Mouse (Mus musculus) induced T-regulatory cell, adult 2 months (primary cell): ENCODE data around the gene Iqcf3.

Experiments used
- DNase-seq: peaks from one replicate; pipeline ENCODE4 v3.0.0-alpha.2; 2012; ENCODE audit warnings: low read depth

Gene Iqcf3

DNA sequence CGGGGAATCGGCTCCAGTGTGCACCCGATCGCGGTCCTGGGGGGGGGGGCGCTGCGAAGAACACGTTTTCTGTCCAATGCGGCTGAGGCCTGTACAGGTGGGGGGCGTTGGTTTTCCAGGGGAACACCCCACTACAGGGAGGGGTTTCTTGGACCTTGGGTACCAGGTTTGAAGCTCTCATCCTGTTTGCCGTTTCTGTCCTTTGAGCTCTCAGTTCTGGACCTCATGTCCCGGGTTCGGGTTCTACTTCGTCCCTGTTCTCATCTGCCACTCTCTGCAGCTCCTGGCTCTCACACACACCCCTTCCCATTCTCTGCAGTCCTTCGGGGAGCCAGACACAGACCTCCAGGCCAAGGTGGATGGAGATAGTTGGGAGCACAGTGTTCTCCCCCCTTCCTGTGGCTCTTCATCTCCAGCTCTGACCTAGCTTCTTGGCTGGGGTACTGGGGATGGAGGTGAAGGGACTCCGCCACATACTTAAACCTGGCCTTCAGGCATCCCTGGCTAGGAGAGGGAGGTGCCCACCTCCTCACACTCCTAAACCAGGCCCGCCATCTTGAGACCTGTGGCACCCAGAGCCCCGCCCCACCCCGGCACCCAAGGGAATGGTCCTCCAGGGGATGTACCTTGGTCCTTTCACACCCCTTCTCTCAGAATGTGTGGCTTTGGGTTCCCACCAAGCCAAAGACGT, 107.2 kb downstream of the Iqcf3 start:
- DNase-seq, result no peak

DNA sequence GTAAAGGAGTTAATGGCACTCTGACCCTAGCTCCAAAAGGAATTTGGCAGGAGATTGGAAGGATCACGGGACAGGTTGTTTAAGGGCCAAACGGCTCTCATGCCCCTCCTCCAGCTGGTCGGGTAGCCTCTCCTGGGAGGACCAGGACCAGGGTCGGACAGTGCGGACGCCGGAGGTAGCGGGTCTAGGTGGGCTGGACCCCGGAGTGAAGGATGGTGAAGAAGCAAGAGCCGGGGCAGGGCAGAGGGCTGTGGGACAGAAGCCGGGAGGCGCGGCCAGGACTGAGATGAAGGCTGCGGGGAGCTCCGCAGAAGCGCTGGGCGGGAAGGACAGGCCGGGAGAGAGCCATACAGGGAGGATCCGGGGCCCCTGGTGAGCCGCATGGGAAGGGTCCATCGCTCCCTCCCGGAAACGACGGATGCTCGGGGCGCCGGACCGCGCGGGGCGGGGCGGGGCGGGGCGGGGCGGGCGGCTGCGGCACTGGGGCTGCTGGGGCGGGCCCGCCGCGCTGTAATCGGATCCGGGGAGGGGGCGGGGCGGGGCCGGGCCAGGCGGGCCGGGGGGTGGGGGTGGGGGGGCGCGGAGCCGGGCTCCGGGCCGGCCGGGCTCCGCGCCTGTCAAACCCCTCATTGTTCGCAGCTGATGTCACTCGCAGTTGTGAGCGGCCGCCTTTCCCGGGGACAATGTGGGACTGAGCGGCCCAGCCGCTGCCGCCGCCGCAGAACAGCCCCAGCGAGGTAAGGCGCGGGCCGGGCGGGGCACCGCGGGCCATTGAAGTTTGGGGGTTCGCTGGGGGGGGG, 108.0 kb downstream of the Iqcf3 start, which contains the start of gene Pcbp4:
TSS of gene Pcbp4 (plus strand) at position 21 of the 800 bp plus-strand sequence.
- DNase-seq, result peak; percentile 80
